Mouse (Mus musculus) CH12.LX (cell line): ENCODE measurements around the gene Smc1a. TPM values are rescaled to one million over a fixed set of nuclear protein-coding genes. Genes with fewer than 3 reads are reported as not detected.
A peak's percentile ranks its signal among the peaks of the same experiment; 100 is the strongest.

Experiments
- DNase-seq: peaks from one replicate; pipeline ENCODE4 v3.0.0-alpha.2; 2013; ENCODE audit errors: extremely low read depth
- H3K27ac ChIP-seq: 2 replicates; pipeline ENCODE4 v1.5.1; 2012; ENCODE audit warnings: low read depth, mild to moderate bottlenecking, control low read depth, moderate library complexity; ENCODE audit not compliant: insufficient read depth
- H3K27me3 ChIP-seq: replicated peaks from 2 replicates; pipeline ENCODE3; 2012; ENCODE audit warnings: inconsistent platforms
- H3K36me3 ChIP-seq, 2 experiments: replicated peaks in 1 of 2; 2 replicates each; pipeline versions ENCODE3 to v1.6.1; 2012; ENCODE audit warnings: inconsistent platforms in 1 of 2, low read length in 1 of 2, mild to moderate bottlenecking in 1 of 2, mixed read lengths in 1 of 2, moderate library complexity in 1 of 2; ENCODE audit not compliant: control insufficient read depth in 1 of 2, insufficient read depth in 1 of 2
- H3K4me1 ChIP-seq, 2 experiments: 2 replicates each; pipeline ENCODE4 v1.6.1; 2012; ENCODE audit warnings: inconsistent platforms in 1 of 2, moderate library complexity in 1 of 2; ENCODE audit not compliant: insufficient read depth in 2 of 2, control insufficient read depth in 1 of 2
- H3K4me2 ChIP-seq: 2 replicates; pipeline ENCODE4 v1.6.1; 2012; ENCODE audit warnings: low read depth, mild to moderate bottlenecking, control low read depth; ENCODE audit not compliant: poor library complexity, insufficient read depth, severe bottlenecking
- H3K4me3 ChIP-seq, 3 experiments: fragments of 150-350 bp in 1 of 3; sonication (generic) in 1 of 3; replicated peaks in 1 of 3; 2 replicates each; pipeline versions ENCODE3 to v1.5.1; 2011 to 2012; ENCODE audit warnings: low read depth in 2 of 3, low read length in 2 of 3, mild to moderate bottlenecking in 2 of 3, moderate library complexity in 2 of 3, control low read depth in 1 of 3, improper control_type of control experiment in 1 of 3, inconsistent platforms in 1 of 3, mixed read lengths in 1 of 3; ENCODE audit not compliant: poor library complexity in 1 of 3
- H3K79me2 ChIP-seq: replicated peaks from 2 replicates; pipeline ENCODE4 v1.6.1; 2012; ENCODE audit warnings: mild to moderate bottlenecking, moderate library complexity; ENCODE audit not compliant: control insufficient read depth, poor library complexity, insufficient read depth, severe bottlenecking; ENCODE audit errors: extremely low read depth
- H3K9ac ChIP-seq: 2 replicates; pipeline ENCODE4 v1.6.1; 2012; ENCODE audit warnings: low read depth, mild to moderate bottlenecking, control low read depth, moderate library complexity; ENCODE audit not compliant: insufficient read depth
- H3K9me3 ChIP-seq: replicated peaks from 2 replicates; pipeline ENCODE3; 2012; ENCODE audit warnings: low read length, inconsistent platforms, mixed read lengths
- CHD1 ChIP-seq: IDR thresholded peaks from 2 replicates; pipeline ENCODE4 v1.6.1; 2012; ENCODE audit warnings: low read depth, low read length, improper control_type of control experiment, inconsistent platforms
- CTCF ChIP-seq, 2 experiments: IDR thresholded peaks in 1 of 2; conservative IDR thresholded peaks in 1 of 2; 2 replicates each; pipeline ENCODE4 v1.5.1; 2011 to 2012; ENCODE audit warnings: low read depth in 2 of 2, low read length in 2 of 2, improper control_type of control experiment in 1 of 2, inconsistent platforms in 1 of 2, mild to moderate bottlenecking in 1 of 2, moderate library complexity in 1 of 2
- E2F4 ChIP-seq: IDR thresholded peaks from 2 replicates; pipeline ENCODE4 v1.6.1; 2011; ENCODE audit warnings: low read depth, low read length, improper control_type of control experiment; ENCODE audit not compliant: insufficient replicate concordance
- ETS1 ChIP-seq: conservative IDR thresholded peaks from 2 replicates; pipeline ENCODE4 v1.6.1; 2012; ENCODE audit warnings: low read depth, mild to moderate bottlenecking, inconsistent platforms, low read length, improper control_type of control experiment, moderate library complexity
- GABPA ChIP-seq: IDR thresholded peaks from 2 replicates; pipeline ENCODE4 v1.6.1; 2012; ENCODE audit warnings: low read depth, low read length, improper control_type of control experiment, inconsistent platforms; ENCODE audit not compliant: insufficient replicate concordance
- IRF4 ChIP-seq: IDR thresholded peaks from 2 replicates; pipeline ENCODE4 v1.6.1; 2014; ENCODE audit warnings: low read depth, mild to moderate bottlenecking, inconsistent platforms, low read length, improper control_type of control experiment
- JUND ChIP-seq: conservative IDR thresholded peaks from 2 replicates; pipeline ENCODE4 v1.6.1; 2011; ENCODE audit warnings: low read depth, low read length, improper control_type of control experiment
- MAFK ChIP-seq: IDR thresholded peaks from 2 replicates; pipeline ENCODE4 v1.6.1; 2011; ENCODE audit warnings: low read length, improper control_type of control experiment; ENCODE audit not compliant: insufficient replicate concordance
- MAX ChIP-seq: IDR thresholded peaks from 2 replicates; pipeline ENCODE4 v1.6.1; 2011; ENCODE audit warnings: low read length, improper control_type of control experiment
- MAZ ChIP-seq: IDR thresholded peaks from 2 replicates; pipeline ENCODE4 v1.6.1; 2012; ENCODE audit warnings: low read depth, mild to moderate bottlenecking, inconsistent platforms, low read length, improper control_type of control experiment, moderate library complexity
- MXI1 ChIP-seq: IDR thresholded peaks from 2 replicates; pipeline ENCODE4 v1.6.1; 2011; ENCODE audit warnings: mild to moderate bottlenecking, low read depth, low read length, improper control_type of control experiment
- NELFE ChIP-seq: IDR thresholded peaks from 2 replicates; pipeline ENCODE4 v1.6.1; 2011; ENCODE audit warnings: low read depth, low read length, improper control_type of control experiment
- NRF1 ChIP-seq: IDR thresholded peaks from 2 replicates; pipeline ENCODE4 v1.6.1; 2014; ENCODE audit warnings: low read depth, mild to moderate bottlenecking, inconsistent platforms, low read length, improper control_type of control experiment, moderate library complexity
- PAX5 ChIP-seq: IDR thresholded peaks from 2 replicates; pipeline ENCODE4 v1.6.1; 2012; ENCODE audit warnings: low read length, inconsistent platforms, mixed read lengths
- POLR2AphosphoS2 ChIP-seq: IDR thresholded peaks from 2 replicates; pipeline ENCODE4 v1.6.1; 2011; ENCODE audit warnings: low read depth, low read length, improper control_type of control experiment
- RAD21 ChIP-seq: IDR thresholded peaks from 2 replicates; pipeline ENCODE4 v1.6.1; 2011; ENCODE audit warnings: low read depth, mild to moderate bottlenecking, low read length, improper control_type of control experiment, moderate library complexity
- SMC3 ChIP-seq: IDR thresholded peaks from 2 replicates; pipeline ENCODE4 v1.6.1; 2011; ENCODE audit warnings: low read depth, low read length, improper control_type of control experiment
- TBP ChIP-seq: conservative IDR thresholded peaks from 2 replicates; pipeline ENCODE4 v1.6.1; 2011; ENCODE audit warnings: low read depth, low read length, improper control_type of control experiment
- TCF12 ChIP-seq: IDR thresholded peaks from 2 replicates; pipeline ENCODE4 v1.6.1; 2014; ENCODE audit warnings: low read depth, mild to moderate bottlenecking, inconsistent platforms, low read length, improper control_type of control experiment
- UBTF ChIP-seq: IDR thresholded peaks from 2 replicates; pipeline ENCODE4 v1.6.1; 2012; ENCODE audit warnings: low read depth, mild to moderate bottlenecking, inconsistent platforms, low read length, improper control_type of control experiment, moderate library complexity
- USF1 ChIP-seq: IDR thresholded peaks from 2 replicates; pipeline ENCODE4 v1.6.1; 2014; ENCODE audit warnings: low read depth, mild to moderate bottlenecking, inconsistent platforms, low read length, improper control_type of control experiment
- USF2 ChIP-seq: conservative IDR thresholded peaks from 2 replicates; pipeline ENCODE4 v1.6.1; 2011; ENCODE audit warnings: low read depth, low read length, improper control_type of control experiment
- ZC3H11A ChIP-seq: IDR thresholded peaks from 2 replicates; pipeline ENCODE4 v1.6.1; 2012; ENCODE audit warnings: low read depth, mild to moderate bottlenecking, inconsistent platforms, low read length, improper control_type of control experiment
- ZKSCAN1 ChIP-seq: IDR thresholded peaks from 2 replicates; pipeline ENCODE4 v1.6.1; 2012; ENCODE audit warnings: low read depth, inconsistent platforms, low read length, improper control_type of control experiment, borderline replicate concordance
- ZMIZ1 ChIP-seq: IDR thresholded peaks from 2 replicates; pipeline ENCODE4 v1.6.1; 2012; ENCODE audit warnings: low read depth, mild to moderate bottlenecking, inconsistent platforms, low read length, improper control_type of control experiment
- ZNF384 ChIP-seq: IDR thresholded peaks from 2 replicates; pipeline ENCODE4 v1.6.1; 2012; ENCODE audit warnings: low read depth, low read length, improper control_type of control experiment, inconsistent platforms
- dilution Hi-C: fragments of 300-500 bp; cut with MboI; formaldehyde crosslinking; loops from 2 replicates; pipeline ENCODE4 v1.14.3; 2020; ENCODE audit warnings: low sequenced_read_pairs; ENCODE audit not compliant: extremely low pct_unique_long_range_greater_than_20kb, extremely low pct_ligation_motif_present
- in situ Hi-C: fragments of 300-500 bp; cut with MboI; formaldehyde crosslinking; loops from 3 replicates; pipeline ENCODE4 v1.14.3; 2019; ENCODE audit warnings: low sequenced_read_pairs, low pct_ligation_motif_present, low pct_unique_long_range_greater_than_20kb, mixed read lengths
- polyA plus RNA-seq: library from polyadenylated mRNA; unstranded; fragments of >175 nt; gene quantifications from 2 replicates; pipeline ENCODE4 v1.2.1, GENCODE M21; 2012; ENCODE audit warnings: low read depth; ENCODE audit not compliant: insufficient read length
- total RNA-seq, 2 experiments: library from RNA; depleted of rRNA; stranded (reverse); fragments of 300-350 nt in 1 of 2; fragments of >200 nt in 1 of 2; gene quantifications; 2 replicates each; pipeline ENCODE4 v1.2.3; 2012 to 2014

The Smc1a gene
- total and polyA plus RNA-seq, 3 experiments, result 41.8 to 99.7 (median 48.9) TPM

DNA sequence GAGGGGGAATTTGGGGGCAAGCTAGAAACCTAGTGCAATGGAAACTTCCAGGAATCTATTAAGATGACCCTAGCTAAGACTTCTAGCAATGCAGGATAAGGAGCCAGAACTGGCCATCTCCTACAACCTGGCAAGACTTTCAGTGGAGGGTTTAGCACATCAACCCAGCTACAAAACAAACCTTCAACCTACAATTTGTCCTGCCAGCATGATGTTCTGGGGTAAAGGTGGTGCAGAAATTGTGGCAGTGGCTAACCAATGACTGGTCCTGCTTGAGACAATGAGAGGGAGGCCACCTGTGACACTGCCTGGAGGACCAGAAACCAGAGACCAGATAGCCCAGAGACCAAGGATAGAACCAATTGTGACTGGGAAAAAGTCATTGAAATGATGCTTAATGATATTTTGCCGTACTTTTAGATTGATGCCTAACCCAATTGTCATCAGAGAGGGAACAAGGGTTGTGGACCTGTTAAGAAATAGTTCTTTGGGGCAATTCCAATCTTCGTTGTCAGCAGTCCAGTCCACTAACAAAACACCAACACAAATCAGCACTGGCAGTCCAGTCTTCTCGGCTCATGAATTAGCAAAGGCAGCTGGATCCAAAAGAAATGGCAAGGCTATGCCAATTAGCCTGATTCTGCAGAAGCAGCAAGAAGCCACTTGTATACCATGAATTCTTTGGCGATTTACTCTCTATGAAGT, 17.1 kb upstream of the Smc1a start (continued):
- TF ChIP-seq GABPA (no peak), ETS1 (no peak)

DNA sequence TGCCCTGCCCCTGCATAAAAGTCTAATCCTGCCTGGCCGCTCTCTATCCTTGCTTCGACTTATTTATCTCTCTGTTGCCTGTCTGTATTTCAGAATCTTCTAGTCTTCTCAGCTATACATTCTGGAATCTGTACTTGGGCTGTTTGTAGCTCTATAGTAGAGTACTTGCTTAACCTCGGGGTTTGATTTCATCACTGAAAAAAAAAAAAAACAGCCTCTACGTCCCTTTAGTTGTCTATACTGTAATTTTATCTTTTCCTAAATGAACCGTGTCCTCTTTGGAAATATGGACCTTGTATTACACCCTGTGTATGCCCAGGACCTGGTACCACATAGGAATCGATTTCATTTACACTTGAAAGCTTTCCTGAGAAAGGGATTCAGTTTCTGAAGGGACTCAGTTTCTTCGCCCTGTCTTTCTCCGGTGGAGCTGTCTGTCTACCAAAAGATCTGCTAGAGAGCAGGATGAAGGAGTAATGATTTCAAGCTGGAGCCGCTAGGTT, 15.0 kb upstream of the Smc1a start:
- DNase-seq, result no peak
- Histone ChIP-seq H3K4me1 (peaks cover 0 to 2% of the 10 kb centered on the region in 2 experiments; a peak in 1 of 4 replicates), H3K36me3 (peaks cover 6 to 30% of the 10 kb centered on the region in 2 experiments), H3K27ac (no peak overlapping the region), H3K9me3 (no peaks in the 10 kb centered on the region), H3K27me3 (no peaks in the 10 kb centered on the region), H3K4me2 (peak overlapping the region; percentile 61), H3K4me3 (peak overlapping the region; percentile 54 to 84 (median 60)), H3K79me2 (no peaks in the 10 kb centered on the region), H3K9ac (peak overlapping the region; percentile 69)
- in situ Hi-C loops (no loop called here), dilution Hi-C loops (no loop called here)
- no peak for TF ChIP-seq ZKSCAN1
- TF ChIP-seq CTCF (conservative IDR thresholded peaks at IDR 0.05 in 1 of 2, IDR thresholded peaks at IDR 0.05 in 1 of 2; ENCODE audit: low read depth in 2 of 2, low read length in 2 of 2), result no peak
- peak; percentile 70 for TF ChIP-seq ZNF384
- TF ChIP-seq ZMIZ1, result no peak

DNA sequence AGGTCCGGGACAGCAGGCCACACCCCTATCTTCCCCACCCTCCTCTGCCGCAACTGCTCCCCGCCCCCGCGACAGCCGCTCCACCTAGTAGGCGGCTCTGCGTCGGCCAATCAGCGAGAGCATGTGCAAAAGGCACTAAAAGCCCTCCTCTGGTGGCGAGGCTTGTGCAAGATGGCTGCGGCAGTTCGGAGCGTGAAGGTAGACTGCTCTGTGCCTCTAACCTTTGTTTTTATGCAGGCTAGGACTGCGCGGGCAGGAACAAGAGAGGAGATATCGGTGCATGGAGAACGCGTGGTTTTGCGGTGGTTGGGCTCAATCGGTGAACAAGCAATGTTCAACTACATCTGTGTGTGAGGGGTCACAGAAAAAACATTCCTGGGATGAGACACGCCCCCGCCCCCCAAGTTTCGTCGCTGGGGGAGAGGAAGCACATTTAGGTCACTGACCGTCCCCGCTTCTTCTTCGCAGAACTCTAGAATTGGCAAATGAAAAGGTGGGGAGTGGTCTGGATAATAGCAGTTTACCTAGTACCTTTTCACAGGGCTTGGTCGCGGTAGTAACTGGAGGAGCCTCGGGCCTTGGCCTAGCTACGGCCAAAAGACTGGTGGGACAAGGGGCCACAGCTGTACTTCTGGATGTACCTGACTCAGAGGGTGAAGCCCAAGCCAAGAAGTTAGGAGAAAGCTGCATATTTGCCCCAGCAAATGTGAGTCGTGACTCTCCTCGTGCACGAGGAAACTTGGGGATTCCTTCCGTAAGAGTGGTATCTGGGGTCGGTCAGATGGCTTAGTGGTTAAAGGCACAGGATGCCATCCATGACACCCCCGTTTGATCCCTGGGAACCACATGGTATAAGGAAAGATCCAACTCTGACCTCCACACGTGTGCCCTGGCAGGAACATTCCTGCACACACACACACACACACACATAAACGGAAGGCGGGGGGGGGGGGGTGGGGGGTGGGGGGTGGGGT, 14.2 kb upstream of the Smc1a start, which contains the start of gene Hsd17b10:
Hsd17b10 (plus strand) TSS at position 109 of the 974 bp plus-strand sequence.
- Histone ChIP-seq H3K79me2 (no peaks in the 10 kb centered on the region), H3K36me3 (peaks cover 6 to 37% of the 10 kb centered on the region in 2 experiments), H3K27ac (no peak within 1 kb of the TSS), H3K4me1 (peaks cover 0 to 2% of the 10 kb centered on the region in 2 experiments; a peak in 1 of 4 replicates), H3K27me3 (no peaks in the 10 kb centered on the region), H3K4me3 (peak within 1 kb of the TSS; percentile 60 to 84 (median 63)), H3K9me3 (no peaks in the 10 kb centered on the region), H3K9ac (peak within 1 kb of the TSS; percentile 76), H3K4me2 (peak within 1 kb of the TSS; percentile 61)
- dilution Hi-C loops, result no loop called here
- in situ Hi-C loops, result no loop called here
- peak; percentile 78 for DNase-seq
- no peak for TF ChIP-seq ZC3H11A
- TF ChIP-seq PAX5, result no peak
- TF ChIP-seq TCF12, result peak; percentile 64
- no peak for TF ChIP-seq CHD1
- no peak for TF ChIP-seq ZNF384
- TF ChIP-seq IRF4, result no peak
- TF ChIP-seq TBP, result peak; percentile 69; the same call in 1 of the 2 replicates
- TF ChIP-seq MXI1, result peak; percentile 57; the same call in 1 of the 2 replicates
- no peak for TF ChIP-seq USF2
- TF ChIP-seq UBTF, result no peak
- 0 out of 2 replicates have a peak, but pooled peaks have one; percentile 33 for TF ChIP-seq MAZ
- TF ChIP-seq MAFK, result no peak
- no peak for TF ChIP-seq E2F4
- no peak for TF ChIP-seq POLR2AphosphoS2
- TF ChIP-seq ZMIZ1, result no peak
- no peak for TF ChIP-seq MAX
- peak; percentile 44; the same call in 1 of the 2 replicates for TF ChIP-seq NRF1
- TF ChIP-seq USF1, result no peak
- no peak for TF ChIP-seq JUND
- TF ChIP-seq SMC3, result no peak
- TF ChIP-seq NELFE, result peak; percentile 52; the same call in 1 of the 2 replicates
- TF ChIP-seq RAD21, result no peak
